Mouse (Mus musculus) adrenal gland, postnatal 10 days (tissue): ENCODE results near the gene Zfp580. TPM values are rescaled to one million over a fixed set of nuclear protein-coding genes. Genes with fewer than 3 reads are reported as not detected.

Experiments used
- DNase-seq: peaks from one replicate; pipeline ENCODE4 v3.0.0; 2021; ENCODE audit warnings: mixed read lengths
- total RNA-seq, 2 experiments: library from RNA; stranded (reverse); gene quantifications; 2 replicates each; pipeline ENCODE4 v1.2.3; 2021

The Zfp580 gene
- total RNA-seq, 2 experiments from 2014 or later = 11.4 to 13.1 TPM

- DNase-seq = no peak
These were observed 51.2 kb downstream of the Zfp580 start for GRCm38 (mm10) chr7:5102564-5102963.

Other genes with a start within 250 kb of the Zfp580 start
- gene Ube2s, start 238.9 kb upstream of the Zfp580 start, total RNA-seq = 100 to 1,000 TPM; 122 to 126 TPM
- 1 to 10 TPM; 1.3 to 3.1 TPM for gene Shisa7, start 206.8 kb upstream of the Zfp580 start, total RNA-seq
- 10 to 100 TPM in 1 of 2 experiments, 1 to 10 TPM in 1; 6.8 to 13.3 TPM for gene Isoc2b, start 181.3 kb upstream of the Zfp580 start, total RNA-seq
- gene Isoc2a, start 174.4 kb upstream of the Zfp580 start, total RNA-seq = 10 to 100 TPM; 52.8 to 56.8 TPM
- not detected for gene Gm36210, start 145.0 kb upstream of the Zfp580 start, total RNA-seq
- gene Zfp628, start 136.3 kb upstream of the Zfp580 start, total RNA-seq = 10 to 100 TPM; 14.7 to 16.4 TPM
- 1 to 10 TPM; 5.5 to 8.5 TPM for gene Nat14, start 129.5 kb upstream of the Zfp580 start, total RNA-seq
- gene Ssc5d, start 125.8 kb upstream of the Zfp580 start, total RNA-seq = 1 to 10 TPM; 5.9 to 6.9 TPM
- 1 to 10 TPM; 1.6 to 3.1 TPM for gene Sbk2, start 87.1 kb upstream of the Zfp580 start, total RNA-seq
- gene Sbk3, start 80.4 kb upstream of the Zfp580 start, total RNA-seq = under 1 TPM; 0.24 to 0.30 TPM
- 10 to 100 TPM; 16.0 to 19.9 TPM for gene Zfp579, start 55.4 kb upstream of the Zfp580 start, total RNA-seq
- 10 to 100 TPM; 12.6 to 13.2 TPM for gene Zfp524, start 37.1 kb upstream of the Zfp580 start, total RNA-seq
- gene Fiz1, start 36.8 kb upstream of the Zfp580 start, total RNA-seq = 10 to 100 TPM; 24.4 to 27.7 TPM
- not detected for gene Gm44973, start 36.0 kb upstream of the Zfp580 start, total RNA-seq
- 10 to 100 TPM; 22.9 to 30.0 TPM for gene Zfp865, start 31.2 kb upstream of the Zfp580 start, total RNA-seq
- gene Ccdc106, start 31.0 kb upstream of the Zfp580 start, total RNA-seq = 1 to 10 TPM; 2.1 to 2.6 TPM
- gene 4632433K11Rik, start 17.4 kb upstream of the Zfp580 start, total RNA-seq = not detected
- gene Zfp784, start 13.1 kb upstream of the Zfp580 start, total RNA-seq = 1 to 10 TPM; 5.7 to 7.3 TPM
- 100 to 1,000 TPM; 142 to 161 TPM for gene U2af2, start 10.6 kb downstream of the Zfp580 start, total RNA-seq
- 100 to 1,000 TPM; 144 to 150 TPM for gene Epn1, start 28.7 kb downstream of the Zfp580 start, total RNA-seq
- not detected for gene Rfpl4, start 65.4 kb downstream of the Zfp580 start, total RNA-seq
- 1 to 10 TPM; 2.2 to 3.1 TPM for gene Rasl2-9, start 74.4 kb downstream of the Zfp580 start, total RNA-seq
- gene Vmn1r55, start 98.1 kb downstream of the Zfp580 start, total RNA-seq = not detected
- gene Vmn1r56, start 145.2 kb downstream of the Zfp580 start, total RNA-seq = not detected
- gene Vmn1r57, start 167.0 kb downstream of the Zfp580 start, total RNA-seq = not detected